Mouse (Mus musculus) central nervous system, embryonic 11.5 days (tissue): ENCODE measurements around the gene Cend1. TPM values are rescaled to one million over a fixed set of nuclear protein-coding genes. Genes with fewer than 3 reads are reported as not detected.

ENCODE experiments used
- polyA plus RNA-seq: library from polyadenylated mRNA; depleted of rRNA; stranded (reverse); fragments of >200 nt; gene quantifications from 2 replicates; pipeline ENCODE4 v1.2.3, GENCODE M21; 2012; rRNA removed

Cend1 gene
- 6.8 and 9.0 TPM in 2 replicates for polyA plus RNA-seq

GRCm38 (mm10) chr7:141429310-141429709 is at the start of gene Cend1:
TSS of gene Cend1 (minus strand) at chr7:141429491.

GRCm38 (mm10) chr7:141475011-141475804 is 45.9 kb upstream of the Cend1 start, which contains the start of the genes Polr2l and Tspan4:
TSS of gene Polr2l (minus strand) at chr7:141475132.
TSS of gene Tspan4 (plus strand) at chr7:141475240.

GRCm38 (mm10) chr7:141467230-141468030 is 38.1 kb upstream of the Cend1 start, which contains the start of gene Cd151:
TSS of gene Cd151 (plus strand) at chr7:141467392.

GRCm38 (mm10) chr7:141460391-141461113 is 31.3 kb upstream of the Cend1 start, which contains the start of gene Cracr2b:
TSS of gene Cracr2b (plus strand) at chr7:141461094.

GRCm38 (mm10) chr7:141454967-141455551 is 25.8 kb upstream of the Cend1 start, which contains the start of gene Pnpla2:
TSS of gene Pnpla2 (plus strand) at chr7:141455198.

GRCm38 (mm10) chr7:141447110-141447991 is 18.1 kb upstream of the Cend1 start, which contains the start of gene Rplp2:
TSS of gene Rplp2 (plus strand) at chr7:141447370.

GRCm38 (mm10) chr7:141443828-141444237 is 14.5 kb upstream of the Cend1 start, which contains the start of gene Pidd1:
TSS of gene Pidd1 (minus strand) at chr7:141444025.

GRCm38 (mm10) chr7:141437178-141438120 is 8.2 kb upstream of the Cend1 start, which contains the start of gene Slc25a22:
TSS of gene Slc25a22 (minus strand) at chr7:141437892.

GRCm38 (mm10) chr7:141413809-141414584 is 15.3 kb downstream of the Cend1 start, which contains the start of gene Gatd1:
TSS of gene Gatd1 (minus strand) at chr7:141414136.

GRCm38 (mm10) chr7:141391625-141392551 is 37.4 kb downstream of the Cend1 start, which contains the start of gene Taldo1:
TSS of gene Taldo1 (plus strand) at chr7:141392199.

Other genes starting within 250 kb of the Cend1 start
- 97.5 and 134 TPM in 2 replicates for gene Hras, start 235.5 kb downstream of the Cend1 start, polyA plus RNA-seq
- gene Lrrc56, start 235.3 kb downstream of the Cend1 start, polyA plus RNA-seq = 15.4 and 17.1 TPM in 2 replicates
- gene Lmntd2, start 215.4 kb downstream of the Cend1 start, polyA plus RNA-seq = 8.6 and 10.9 TPM in 2 replicates
- gene Rassf7, start 213.6 kb downstream of the Cend1 start, polyA plus RNA-seq = 38.0 and 43.8 TPM in 2 replicates
- gene Phrf1, start 200.7 kb downstream of the Cend1 start, polyA plus RNA-seq = 45.8 and 52.9 TPM in 2 replicates
- gene Irf7, start 163.0 kb downstream of the Cend1 start, polyA plus RNA-seq = 0.49 and 0.77 TPM in 2 replicates
- 0.02 and 0.16 TPM in 2 replicates for gene Cdhr5, start 152.7 kb downstream of the Cend1 start, polyA plus RNA-seq
- 0.28 and 4.1 TPM in 2 replicates for gene Sct, start 150.4 kb downstream of the Cend1 start, polyA plus RNA-seq
- gene Drd4, start 137.5 kb downstream of the Cend1 start, polyA plus RNA-seq = 0.56 and 1.6 TPM in 2 replicates
- gene Deaf1, start 101.8 kb downstream of the Cend1 start, polyA plus RNA-seq = 45.2 and 61.7 TPM in 2 replicates
- gene Tmem80, start 101.8 kb downstream of the Cend1 start, polyA plus RNA-seq = 44.9 and 57.3 TPM in 2 replicates
- 2.7 and 3.8 TPM in 2 replicates for gene Eps8l2, start 90.6 kb downstream of the Cend1 start, polyA plus RNA-seq
- 237 and 389 TPM in 2 replicates for gene Taldo1, start 37.3 kb downstream of the Cend1 start, polyA plus RNA-seq
- 36.6 and 60.3 TPM in 2 replicates for gene Gatd1, start 15.4 kb downstream of the Cend1 start, polyA plus RNA-seq
- 61.2 and 68.0 TPM in 2 replicates for gene Slc25a22, start 8.4 kb upstream of the Cend1 start, polyA plus RNA-seq
- 29.8 and 30.6 TPM in 2 replicates for gene Pidd1, start 14.5 kb upstream of the Cend1 start, polyA plus RNA-seq
- 1,440 and 4,284 TPM in 2 replicates for gene Rplp2, start 17.9 kb upstream of the Cend1 start, polyA plus RNA-seq
- gene Pnpla2, start 25.7 kb upstream of the Cend1 start, polyA plus RNA-seq = 10.3 and 13.7 TPM in 2 replicates
- 4.1 and 6.6 TPM in 2 replicates for gene Cracr2b, start 31.6 kb upstream of the Cend1 start, polyA plus RNA-seq
- 70.7 and 98.9 TPM in 2 replicates for gene Cd151, start 37.9 kb upstream of the Cend1 start, polyA plus RNA-seq
- gene Polr2l, start 45.6 kb upstream of the Cend1 start, polyA plus RNA-seq = 45.0 and 90.3 TPM in 2 replicates
- gene Tspan4, start 45.7 kb upstream of the Cend1 start, polyA plus RNA-seq = 19.9 and 31.4 TPM in 2 replicates
- 17.4 and 24.0 TPM in 2 replicates for gene Chid1, start 110.4 kb upstream of the Cend1 start, polyA plus RNA-seq
- 40.9 and 45.4 TPM in 2 replicates for gene Ap2a2, start 132.7 kb upstream of the Cend1 start, polyA plus RNA-seq
- 0.08 and 0.11 TPM in 2 replicates for gene Muc6, start 225.8 kb upstream of the Cend1 start, polyA plus RNA-seq